Mouse (Mus musculus): ENCODE data around the gene Fam20a. TPM values are rescaled to one million over a fixed set of nuclear protein-coding genes. Genes with fewer than 3 reads are reported as not detected.

Fam20a gene
- polyA plus RNA-seq, 1 experiment from 2014 or later: 1.8 TPM

GRCm38 (mm10) chr11:109697089-109697643 lies 24.9 kb downstream of the Fam20a start:
- ATAC-seq (ENCODE audit: low FRiP score, low read depth): no peak
- no peaks in the 10 kb centered on the region for H3K4me1 ChIP-seq
- H3K36me3 ChIP-seq: no peaks in the 10 kb centered on the region
- no peak overlapping the region for H3K9ac ChIP-seq
- H3K27ac ChIP-seq: no peak overlapping the region
- WGBS: 85% methylated on average over 5 of the region's 5 CpGs
- H3K4me3 ChIP-seq: no peak overlapping the region
- H3K4me2 ChIP-seq (replicated peaks): no peak overlapping the region
- H3K9me3 ChIP-seq: no peaks in the 10 kb centered on the region; the same call in 1 of the 2 replicates
- H3K27me3 ChIP-seq (replicated peaks): no peaks in the 10 kb centered on the region

GRCm38 (mm10) chr11:109696519-109696918 lies 25.6 kb downstream of the Fam20a start:
- no peak overlapping the region for H3K9ac ChIP-seq
- no peak overlapping the region for H3K27ac ChIP-seq
- 87% methylated on average over 4 of the region's 4 CpGs for WGBS
- no peaks in the 10 kb centered on the region for H3K27me3 ChIP-seq (replicated peaks)
- no peaks in the 10 kb centered on the region for H3K4me1 ChIP-seq
- no peak overlapping the region for H3K4me3 ChIP-seq
- H3K4me2 ChIP-seq (replicated peaks): no peak overlapping the region
- H3K9me3 ChIP-seq: no peaks in the 10 kb centered on the region; the same call in 1 of the 2 replicates
- no peak for ATAC-seq (ENCODE audit: low FRiP score, low read depth)
- H3K36me3 ChIP-seq: no peaks in the 10 kb centered on the region

GRCm38 (mm10) chr11:109692737-109693136 lies 29.3 kb downstream of the Fam20a start:
- H3K36me3 ChIP-seq: no peaks in the 10 kb centered on the region
- ATAC-seq (ENCODE audit: low FRiP score, low read depth): no peak
- no peak overlapping the region for H3K4me3 ChIP-seq
- H3K9me3 ChIP-seq: no peaks in the 10 kb centered on the region
- H3K4me2 ChIP-seq (replicated peaks): no peak overlapping the region
- 41% methylated on average over 3 of the region's 3 CpGs for WGBS
- no peak overlapping the region for H3K9ac ChIP-seq
- H3K27ac ChIP-seq: no peak overlapping the region
- H3K4me1 ChIP-seq: no peaks in the 10 kb centered on the region
- no peaks in the 10 kb centered on the region for H3K27me3 ChIP-seq (replicated peaks)

- no peak for ATAC-seq (ENCODE audit: low FRiP score, low read depth)
- WGBS: 91% methylated on average over 4 of the region's 4 CpGs
- no peaks in the 10 kb centered on the region for H3K9me3 ChIP-seq
Measured at GRCm38 (mm10) chr11:109689539-109689938, 32.5 kb downstream of the Fam20a start.

GRCm38 (mm10) chr11:109682221-109682620 lies 39.9 kb downstream of the Fam20a start:
- no peak for ATAC-seq (ENCODE audit: low FRiP score, low read depth)
- WGBS: 94% methylated on average over 6 of the region's 6 CpGs

More at GRCm38 (mm10) chr11:109689539-109689938, 32.5 kb downstream of the Fam20a start:
- Histone ChIP-seq H3K4me3 (no peak overlapping the region), H3K9ac (no peak overlapping the region), H3K27ac (no peak overlapping the region), H3K4me2 (replicated peaks) (no peak overlapping the region), H3K27me3 (replicated peaks) (no peaks in the 10 kb centered on the region), H3K36me3 (no peaks in the 10 kb centered on the region), H3K4me1 (no peaks in the 10 kb centered on the region)

GRCm38 (mm10) chr11:109681556-109681955 lies 40.5 kb downstream of the Fam20a start:
- no peaks in the 10 kb centered on the region for H3K27me3 ChIP-seq (replicated peaks)
- no peak for ATAC-seq (ENCODE audit: low FRiP score, low read depth)
- H3K9me3 ChIP-seq: no peaks in the 10 kb centered on the region
- no peaks in the 10 kb centered on the region for H3K36me3 ChIP-seq
- 78% methylated on average over 3 of the region's 3 CpGs for WGBS
- H3K4me3 ChIP-seq: no peak overlapping the region
- no peaks in the 10 kb centered on the region for H3K4me1 ChIP-seq
- no peak overlapping the region for H3K27ac ChIP-seq
- H3K9ac ChIP-seq: no peak overlapping the region
- no peak overlapping the region for H3K4me2 ChIP-seq (replicated peaks)

More at GRCm38 (mm10) chr11:109682221-109682620, 39.9 kb downstream of the Fam20a start:
- no peak overlapping the region for H3K4me3 ChIP-seq
- no peaks in the 10 kb centered on the region for H3K4me1 ChIP-seq
- no peak overlapping the region for H3K9ac ChIP-seq
- no peaks in the 10 kb centered on the region for H3K27me3 ChIP-seq (replicated peaks)
- no peaks in the 10 kb centered on the region for H3K9me3 ChIP-seq
- no peak overlapping the region for H3K27ac ChIP-seq
- no peak overlapping the region for H3K4me2 ChIP-seq (replicated peaks)
- H3K36me3 ChIP-seq: no peaks in the 10 kb centered on the region

- H3K9me3 ChIP-seq: no peaks in the 10 kb centered on the region
- 86% methylated on average over 9 of the region's 9 CpGs for WGBS
- ATAC-seq (ENCODE audit: low FRiP score, low read depth): no peak
- H3K4me3 ChIP-seq: no peak overlapping the region
- no peak overlapping the region for H3K27ac ChIP-seq
- H3K4me1 ChIP-seq: no peaks in the 10 kb centered on the region
- no peaks in the 10 kb centered on the region for H3K36me3 ChIP-seq
- no peak overlapping the region for H3K4me2 ChIP-seq (replicated peaks)
- H3K27me3 ChIP-seq (replicated peaks): no peaks in the 10 kb centered on the region
- H3K9ac ChIP-seq: no peak overlapping the region
Measured at GRCm38 (mm10) chr11:109680934-109681333, 41.1 kb downstream of the Fam20a start.

GRCm38 (mm10) chr11:109678291-109678690 lies 43.8 kb downstream of the Fam20a start:
- Histone ChIP-seq H3K4me2 (replicated peaks) (no peak overlapping the region), H3K27me3 (replicated peaks) (no peaks in the 10 kb centered on the region), H3K9ac (no peak overlapping the region), H3K36me3 (no peaks in the 10 kb centered on the region), H3K4me3 (no peak overlapping the region), H3K9me3 (no peaks in the 10 kb centered on the region), H3K27ac (no peak overlapping the region), H3K4me1 (no peaks in the 10 kb centered on the region)
- WGBS: 78% methylated on average over 12 of the region's 12 CpGs
- no peak for ATAC-seq (ENCODE audit: low FRiP score, low read depth)

GRCm38 (mm10) chr11:109676621-109677373 lies 45.3 kb downstream of the Fam20a start:
- Histone ChIP-seq H3K4me3 (no peak overlapping the region), H3K9me3 (no peaks in the 10 kb centered on the region)

GRCm38 (mm10) chr11:109675771-109676170 lies 46.3 kb downstream of the Fam20a start:
- H3K9me3 ChIP-seq: no peaks in the 10 kb centered on the region

More at GRCm38 (mm10) chr11:109676621-109677373, 45.3 kb downstream of the Fam20a start:
- Histone ChIP-seq H3K9ac (no peak overlapping the region), H3K4me1 (no peaks in the 10 kb centered on the region), H3K27me3 (replicated peaks) (no peaks in the 10 kb centered on the region), H3K27ac (no peak overlapping the region), H3K36me3 (no peaks in the 10 kb centered on the region), H3K4me2 (replicated peaks) (no peak overlapping the region)
- 77% methylated on average over 12 of the region's 12 CpGs for WGBS
- ATAC-seq (ENCODE audit: low FRiP score, low read depth): no peak

GRCm38 (mm10) chr11:109675208-109675607 lies 46.9 kb downstream of the Fam20a start:
- 81% methylated on average over 3 of the region's 3 CpGs for WGBS
- Histone ChIP-seq H3K27me3 (replicated peaks) (no peaks in the 10 kb centered on the region), H3K4me2 (replicated peaks) (no peak overlapping the region), H3K27ac (no peak overlapping the region), H3K36me3 (peaks cover 4% of the 10 kb centered on the region), H3K9me3 (no peaks in the 10 kb centered on the region), H3K4me1 (no peaks in the 10 kb centered on the region), H3K9ac (no peak overlapping the region), H3K4me3 (no peak overlapping the region)
- no peak for ATAC-seq (ENCODE audit: low FRiP score, low read depth)

More at GRCm38 (mm10) chr11:109675771-109676170, 46.3 kb downstream of the Fam20a start:
- no peak overlapping the region for H3K4me3 ChIP-seq
- no peaks in the 10 kb centered on the region for H3K4me1 ChIP-seq
- H3K4me2 ChIP-seq (replicated peaks): no peak overlapping the region
- no peak for ATAC-seq (ENCODE audit: low FRiP score, low read depth)
- H3K9ac ChIP-seq: no peak overlapping the region
- no peak overlapping the region for H3K27ac ChIP-seq
- 87% methylated on average over 9 of the region's 9 CpGs for WGBS
- H3K27me3 ChIP-seq (replicated peaks): no peaks in the 10 kb centered on the region
- peaks cover under 1% of the 10 kb centered on the region; the same call in 1 of the 2 replicates for H3K36me3 ChIP-seq

- Histone ChIP-seq H3K9ac (no peak overlapping the region), H3K9me3 (no peaks in the 10 kb centered on the region), H3K4me2 (replicated peaks) (no peak overlapping the region), H3K4me3 (no peak overlapping the region), H3K36me3 (peaks cover 10% of the 10 kb centered on the region), H3K4me1 (no peaks in the 10 kb centered on the region), H3K27me3 (replicated peaks) (no peaks in the 10 kb centered on the region), H3K27ac (no peak overlapping the region)
- ATAC-seq (ENCODE audit: low FRiP score, low read depth): no peak
- 79% methylated on average over 11 of the region's 11 CpGs for WGBS
Measured at GRCm38 (mm10) chr11:109674542-109674941, 47.5 kb downstream of the Fam20a start.

Measured in neural tube, embryonic 12.5 days (tissue).